Mouse (Mus musculus) heart, postnatal 4 days (tissue): ENCODE measurements around the gene Hdac9. TPM values are rescaled to one million over a fixed set of nuclear protein-coding genes. Genes with fewer than 3 reads are reported as not detected.

ENCODE experiments used
- DNase-seq: peaks from one replicate; pipeline ENCODE4 v3.0.0; 2021
- total RNA-seq, 2 experiments: library from RNA; stranded (reverse); gene quantifications; 2 replicates each; pipeline ENCODE4 v1.2.3; 2021

The Hdac9 gene
- total RNA-seq, result 10 to 100 TPM; 15.4 to 18.2 TPM

- no peak for DNase-seq
Measured at GRCm38 (mm10) chr12:34916995-34917394, at the start of gene Hdac9. Gene Hdac9, minus strand, starts transcription at chr12:34917095.

GRCm38 (mm10) chr12:34949066-34949706 is 32.3 kb upstream of the Hdac9 start:
- DNase-seq, result no peak

- peak; percentile 10 for DNase-seq
Measured at GRCm38 (mm10) chr12:34937918-34938317, 21.0 kb upstream of the Hdac9 start.

GRCm38 (mm10) chr12:34908008-34908407 is 8.9 kb downstream of the Hdac9 start:
- DNase-seq, result no peak

GRCm38 (mm10) chr12:34907506-34907850 is 9.4 kb downstream of the Hdac9 start:
- no peak for DNase-seq

- DNase-seq, result peak; percentile 24
Measured at GRCm38 (mm10) chr12:34906704-34907505, 10.0 kb downstream of the Hdac9 start.

- no peak for DNase-seq
Measured at GRCm38 (mm10) chr12:34906376-34906703, 10.6 kb downstream of the Hdac9 start.

GRCm38 (mm10) chr12:34900241-34900640 is 16.7 kb downstream of the Hdac9 start:
- DNase-seq, result no peak

- DNase-seq, result no peak
Measured at GRCm38 (mm10) chr12:34894867-34895266, 22.0 kb downstream of the Hdac9 start.

GRCm38 (mm10) chr12:34888694-34889093 is 28.2 kb downstream of the Hdac9 start:
- DNase-seq, result no peak

GRCm38 (mm10) chr12:34874926-34875325 is 42.0 kb downstream of the Hdac9 start:
- no peak for DNase-seq

GRCm38 (mm10) chr12:34871028-34871427 is 45.9 kb downstream of the Hdac9 start:
- DNase-seq, result no peak

- DNase-seq, result no peak
Measured at GRCm38 (mm10) chr12:34841196-34841595, 75.7 kb downstream of the Hdac9 start.

GRCm38 (mm10) chr12:34837318-34837717 is 79.6 kb downstream of the Hdac9 start:
- DNase-seq, result no peak

- DNase-seq, result no peak
Measured at GRCm38 (mm10) chr12:34836864-34837263, 80.0 kb downstream of the Hdac9 start.

GRCm38 (mm10) chr12:34836085-34836484 is 80.8 kb downstream of the Hdac9 start:
- DNase-seq, result no peak

- no peak for DNase-seq
Measured at GRCm38 (mm10) chr12:34835493-34835892, 81.4 kb downstream of the Hdac9 start.

GRCm38 (mm10) chr12:34828684-34829083 is 88.2 kb downstream of the Hdac9 start:
- no peak for DNase-seq

- DNase-seq, result no peak
Measured at GRCm38 (mm10) chr12:34826931-34827330, 90.0 kb downstream of the Hdac9 start.

GRCm38 (mm10) chr12:34820229-34820628 is 96.7 kb downstream of the Hdac9 start:
- DNase-seq, result no peak

- no peak for DNase-seq
Measured at GRCm38 (mm10) chr12:34811673-34812613, 105.0 kb downstream of the Hdac9 start.

GRCm38 (mm10) chr12:34810221-34810620 is 106.7 kb downstream of the Hdac9 start:
- no peak for DNase-seq

- no peak for DNase-seq
Measured at GRCm38 (mm10) chr12:34808180-34808579, 108.7 kb downstream of the Hdac9 start.
